Mouse (Mus musculus) ES-E14 (cell line): ENCODE results near the gene 1700001O22Rik.

Experiments
- CHD2 ChIP-seq: IDR thresholded peaks from 2 replicates; pipeline ENCODE4 v1.6.1; 2014; ENCODE audit warnings: mild to moderate bottlenecking, low read depth, low read length, inconsistent platforms
- HCFC1 ChIP-seq: IDR thresholded peaks from 2 replicates; pipeline ENCODE4 v1.6.1; 2012; ENCODE audit warnings: low read length, inconsistent platforms, borderline replicate concordance; ENCODE audit not compliant: insufficient read depth
- MAFK ChIP-seq: IDR thresholded peaks from 2 replicates; pipeline ENCODE4 v1.6.1; 2014; ENCODE audit warnings: mild to moderate bottlenecking, low read depth, low read length, inconsistent platforms; ENCODE audit not compliant: insufficient read depth
- ZC3H11A ChIP-seq: IDR thresholded peaks from 2 replicates; pipeline ENCODE4 v1.6.1; 2012; ENCODE audit warnings: low read depth, mild to moderate bottlenecking, inconsistent platforms, low read length, borderline replicate concordance
- ZNF384 ChIP-seq: IDR thresholded peaks from 2 replicates; pipeline ENCODE4 v1.6.1; 2012; ENCODE audit warnings: low read depth, low read length, inconsistent platforms

- TF ChIP-seq HCFC1 (no peak), ZC3H11A (no peak), ZNF384 (no peak), MAFK (no peak), CHD2 (no peak)
Measured at GRCm38 (mm10) chr2:30852771-30853313, 49.4 kb upstream of the 1700001O22Rik start.
